Mouse (Mus musculus) forebrain, embryonic 15.5 days (tissue): Measurements from ENCODE around the gene Pla2r1. TPM values are rescaled to one million over a fixed set of nuclear protein-coding genes. Genes with fewer than 3 reads are reported as not detected.

Experiments used
- ATAC-seq: fragments of 200-750 bp; cut with Nextera tagmentation; replicated peaks from 2 replicates; pipeline ENCODE4 v1.8.0; 2017; ENCODE audit warnings: mild to moderate bottlenecking, moderate TSS enrichment, moderate library complexity
- H3K27ac ChIP-seq: fragments of 300-500 bp; sonication (generic); replicated peaks from 2 replicates; pipeline ENCODE4 v1.5.1; 2015; ENCODE audit warnings: mild to moderate bottlenecking, inconsistent platforms
- H3K27me3 ChIP-seq: fragments of 300-500 bp; sonication (generic); 2 replicates; pipeline ENCODE4 v1.6.1; 2015; ENCODE audit warnings: inconsistent platforms
- H3K36me3 ChIP-seq: fragments of 300-500 bp; sonication (generic); 2 replicates; pipeline ENCODE4 v1.6.1; 2015; ENCODE audit warnings: mild to moderate bottlenecking, inconsistent platforms
- H3K4me1 ChIP-seq: fragments of 300-500 bp; sonication (generic); 2 replicates; pipeline ENCODE4 v1.6.1; 2015; ENCODE audit warnings: inconsistent platforms
- H3K4me2 ChIP-seq: fragments of 300-500 bp; sonication (generic); replicated peaks from 2 replicates; pipeline ENCODE4 v1.6.1; 2015; ENCODE audit warnings: mild to moderate bottlenecking, inconsistent platforms
- H3K4me3 ChIP-seq: fragments of 300-500 bp; sonication (generic); 2 replicates; pipeline ENCODE4 v1.5.1; 2015; ENCODE audit warnings: mild to moderate bottlenecking, inconsistent platforms
- H3K9ac ChIP-seq: fragments of 300-500 bp; sonication (generic); replicated peaks from 2 replicates; pipeline ENCODE4 v1.6.1; 2015; ENCODE audit warnings: mild to moderate bottlenecking, inconsistent platforms
- H3K9me3 ChIP-seq: fragments of 300-500 bp; sonication (generic); 2 replicates; pipeline ENCODE4 v1.6.1; 2016; ENCODE audit warnings: inconsistent platforms
- WGBS: fragments of 180-500 bp; shearing (Covaris S2); methylation state at CpG from one replicate; pipeline ENCODE4 v1.1.7; 2015; ENCODE audit warnings: mixed read lengths; 5-methylcytosine and 5-hydroxymethylcytosine counted together
- polyA plus RNA-seq: library from polyadenylated mRNA; unstranded; fragments of >200 nt; fragmentation: Nextera tagmentation; extraction: Ambion mirVana; gene quantifications from 2 replicates; pipeline ENCODE4 v1.2.1, GENCODE M21; 2015

The Pla2r1 gene
- polyA plus RNA-seq, 1 experiment from 2014 or later: 0.25 TPM

- 82% methylated on average over 7 of the region's 7 CpGs for WGBS
- no peaks in the 10 kb centered on the region for H3K4me1 ChIP-seq
- no peaks in the 10 kb centered on the region for H3K27me3 ChIP-seq
- H3K4me3 ChIP-seq: no peak overlapping the region
- ATAC-seq: no peak
- H3K27ac ChIP-seq: no peak overlapping the region
- no peak overlapping the region for H3K9ac ChIP-seq
- no peaks in the 10 kb centered on the region for H3K36me3 ChIP-seq
- H3K4me2 ChIP-seq: no peak overlapping the region
- H3K9me3 ChIP-seq: no peaks in the 10 kb centered on the region
Observed at GRCm38 (mm10) chr2:60479906-60480305, 73.2 kb downstream of the Pla2r1 start.

GRCm38 (mm10) chr2:60478778-60479177 lies 74.3 kb downstream of the Pla2r1 start:
- Histone ChIP-seq H3K9me3 (no peaks in the 10 kb centered on the region), H3K27me3 (no peaks in the 10 kb centered on the region), H3K4me3 (no peak overlapping the region), H3K27ac (no peak overlapping the region), H3K36me3 (no peaks in the 10 kb centered on the region), H3K9ac (no peak overlapping the region), H3K4me1 (no peaks in the 10 kb centered on the region), H3K4me2 (no peak overlapping the region)
- no peak for ATAC-seq
- 94% methylated on average over 2 of the region's 2 CpGs for WGBS

GRCm38 (mm10) chr2:60468901-60469770 lies 84.0 kb downstream of the Pla2r1 start:
- peak; percentile 48; the same call in 1 of the 2 replicates for ATAC-seq
- Histone ChIP-seq H3K4me1 (no peaks in the 10 kb centered on the region), H3K36me3 (no peaks in the 10 kb centered on the region), H3K9me3 (no peaks in the 10 kb centered on the region), H3K9ac (no peak overlapping the region), H3K4me3 (no peak overlapping the region), H3K27me3 (no peaks in the 10 kb centered on the region), H3K4me2 (no peak overlapping the region), H3K27ac (0 out of 2 replicates have a peak overlapping the region, but pooled peaks have one; percentile 14)
- 59% methylated on average over 11 of the region's 11 CpGs for WGBS

GRCm38 (mm10) chr2:60452376-60452775 lies 100.7 kb downstream of the Pla2r1 start:
- Histone ChIP-seq H3K36me3 (no peaks in the 10 kb centered on the region), H3K27ac (no peak overlapping the region), H3K4me1 (peaks cover 3% of the 10 kb centered on the region; the same call in 1 of the 2 replicates), H3K9ac (no peak overlapping the region), H3K4me3 (no peak overlapping the region), H3K9me3 (no peaks in the 10 kb centered on the region), H3K4me2 (no peak overlapping the region), H3K27me3 (no peaks in the 10 kb centered on the region)
- 39% methylated on average over 7 of the region's 7 CpGs for WGBS
- no peak for ATAC-seq

- ATAC-seq: no peak
- H3K4me3 ChIP-seq: no peak overlapping the region
- H3K4me1 ChIP-seq: peaks cover 3% of the 10 kb centered on the region; the same call in 1 of the 2 replicates
- no peaks in the 10 kb centered on the region for H3K36me3 ChIP-seq
- H3K9me3 ChIP-seq: no peaks in the 10 kb centered on the region
- H3K27me3 ChIP-seq: no peaks in the 10 kb centered on the region
- no peak overlapping the region for H3K9ac ChIP-seq
- WGBS: 43% methylated on average over 3 of the region's 3 CpGs
- no peak overlapping the region for H3K4me2 ChIP-seq
- no peak overlapping the region for H3K27ac ChIP-seq
Observed at GRCm38 (mm10) chr2:60451119-60451773, 101.9 kb downstream of the Pla2r1 start.

- no peak for ATAC-seq
- peaks cover 6% of the 10 kb centered on the region for H3K4me1 ChIP-seq
- H3K27ac ChIP-seq: no peak overlapping the region
- no peak overlapping the region for H3K9ac ChIP-seq
- H3K4me3 ChIP-seq: no peak overlapping the region
- H3K36me3 ChIP-seq: no peaks in the 10 kb centered on the region
- H3K9me3 ChIP-seq: no peaks in the 10 kb centered on the region
- WGBS: 65% methylated on average over 6 of the region's 6 CpGs
- H3K4me2 ChIP-seq: no peak overlapping the region
- no peaks in the 10 kb centered on the region for H3K27me3 ChIP-seq
Observed at GRCm38 (mm10) chr2:60449732-60450131, 103.4 kb downstream of the Pla2r1 start.

GRCm38 (mm10) chr2:60444711-60445509 lies 108.2 kb downstream of the Pla2r1 start:
- H3K4me3 ChIP-seq: no peak overlapping the region
- H3K36me3 ChIP-seq: no peaks in the 10 kb centered on the region
- H3K9ac ChIP-seq: no peak overlapping the region
- no peak overlapping the region for H3K27ac ChIP-seq
- WGBS: 64% methylated on average over 9 of the region's 9 CpGs
- peaks cover 6% of the 10 kb centered on the region; the same call in 1 of the 2 replicates for H3K4me1 ChIP-seq
- ATAC-seq: no peak
- no peaks in the 10 kb centered on the region for H3K9me3 ChIP-seq
- H3K27me3 ChIP-seq: no peaks in the 10 kb centered on the region
- H3K4me2 ChIP-seq: no peak overlapping the region

- ATAC-seq: no peak
- no peak overlapping the region for H3K4me3 ChIP-seq
- no peaks in the 10 kb centered on the region for H3K36me3 ChIP-seq
- no peak overlapping the region for H3K4me2 ChIP-seq
- no peaks in the 10 kb centered on the region for H3K27me3 ChIP-seq
- no peaks in the 10 kb centered on the region for H3K9me3 ChIP-seq
- H3K27ac ChIP-seq: no peak overlapping the region
- H3K4me1 ChIP-seq: peaks cover 3% of the 10 kb centered on the region; the same call in 1 of the 2 replicates
- WGBS: 95% methylated on average over 7 of the region's 7 CpGs
- H3K9ac ChIP-seq: no peak overlapping the region
Observed at GRCm38 (mm10) chr2:60443279-60443678, 109.8 kb downstream of the Pla2r1 start.

- no peaks in the 10 kb centered on the region for H3K9me3 ChIP-seq
- no peaks in the 10 kb centered on the region for H3K36me3 ChIP-seq
- no peaks in the 10 kb centered on the region for H3K27me3 ChIP-seq
- H3K4me2 ChIP-seq: no peak overlapping the region
- H3K4me1 ChIP-seq: peaks cover 3% of the 10 kb centered on the region; the same call in 1 of the 2 replicates
- H3K27ac ChIP-seq: no peak overlapping the region
- no peak overlapping the region for H3K9ac ChIP-seq
- no peak for ATAC-seq
- WGBS: 18% methylated on average over 3 of the region's 3 CpGs
- H3K4me3 ChIP-seq: no peak overlapping the region
Observed at GRCm38 (mm10) chr2:60441875-60442274, 111.2 kb downstream of the Pla2r1 start.

GRCm38 (mm10) chr2:60436802-60437201 lies 116.3 kb downstream of the Pla2r1 start:
- no peaks in the 10 kb centered on the region for H3K4me1 ChIP-seq
- ATAC-seq: no peak
- H3K4me2 ChIP-seq: no peak overlapping the region
- H3K9me3 ChIP-seq: no peaks in the 10 kb centered on the region
- no peak overlapping the region for H3K9ac ChIP-seq
- H3K27ac ChIP-seq: no peak overlapping the region
- H3K36me3 ChIP-seq: no peaks in the 10 kb centered on the region
- no peak overlapping the region for H3K4me3 ChIP-seq
- no peaks in the 10 kb centered on the region for H3K27me3 ChIP-seq
- 85% methylated on average over 5 of the region's 5 CpGs for WGBS

- Histone ChIP-seq H3K9me3 (no peaks in the 10 kb centered on the region), H3K9ac (no peak overlapping the region), H3K36me3 (no peaks in the 10 kb centered on the region), H3K27ac (no peak overlapping the region), H3K4me3 (no peak overlapping the region), H3K4me2 (no peak overlapping the region), H3K27me3 (no peaks in the 10 kb centered on the region), H3K4me1 (no peaks in the 10 kb centered on the region)
- WGBS: 81% methylated on average over 8 of the region's 8 CpGs
- ATAC-seq: no peak
Observed at GRCm38 (mm10) chr2:60430315-60431021, 122.6 kb downstream of the Pla2r1 start.
